Mouse (Mus musculus) ES-E14 (cell line): Measurements from ENCODE around the gene Naxd.

ENCODE experiments used
- HCFC1 ChIP-seq: IDR thresholded peaks from 2 replicates; pipeline ENCODE4 v1.6.1; 2012; ENCODE audit warnings: low read length, inconsistent platforms, borderline replicate concordance; ENCODE audit not compliant: insufficient read depth
- ZC3H11A ChIP-seq: IDR thresholded peaks from 2 replicates; pipeline ENCODE4 v1.6.1; 2012; ENCODE audit warnings: low read depth, mild to moderate bottlenecking, inconsistent platforms, low read length, borderline replicate concordance
- ZNF384 ChIP-seq: IDR thresholded peaks from 2 replicates; pipeline ENCODE4 v1.6.1; 2012; ENCODE audit warnings: low read depth, low read length, inconsistent platforms

- TF ChIP-seq HCFC1 (no peak), ZC3H11A (no peak), ZNF384 (no peak)
Observed at GRCm38 (mm10) chr8:11517366-11518055, 20.2 kb downstream of the Naxd start.
